Mouse (Mus musculus) left cerebral cortex, adult 11 months (tissue): ENCODE measurements around the gene Nudt7.

ENCODE experiments used
- DNase-seq: peaks from one replicate; pipeline ENCODE4 v3.0.0; 2022; ENCODE audit warnings: low spot score

Gene Nudt7

GRCm38 (mm10) chr8:114143645-114144290 lies 10.4 kb downstream of the Nudt7 start:
- DNase-seq, result no peak

GRCm38 (mm10) chr8:114153311-114154045 lies 20.1 kb downstream of the Nudt7 start:
- no peak for DNase-seq

GRCm38 (mm10) chr8:114158586-114158985 lies 25.2 kb downstream of the Nudt7 start:
- no peak for DNase-seq

- no peak for DNase-seq
These were observed 26.3 kb downstream of the Nudt7 start for GRCm38 (mm10) chr8:114159666-114160065.

- no peak for DNase-seq
These were observed 30.5 kb downstream of the Nudt7 start for GRCm38 (mm10) chr8:114163871-114164270.

- no peak for DNase-seq
These were observed 31.2 kb downstream of the Nudt7 start for GRCm38 (mm10) chr8:114164444-114165096.

GRCm38 (mm10) chr8:114165741-114166140 lies 32.4 kb downstream of the Nudt7 start:
- no peak for DNase-seq

- no peak for DNase-seq
These were observed 43.4 kb downstream of the Nudt7 start for GRCm38 (mm10) chr8:114176721-114177120.

- DNase-seq, result no peak
These were observed 60.0 kb downstream of the Nudt7 start for GRCm38 (mm10) chr8:114193334-114193733.

GRCm38 (mm10) chr8:114198990-114199389 lies 65.6 kb downstream of the Nudt7 start:
- no peak for DNase-seq
